Mouse (Mus musculus) heart, embryonic 10.5 days (tissue): ENCODE data around the gene Prdm10. TPM values are rescaled to one million over a fixed set of nuclear protein-coding genes. Genes with fewer than 3 reads are reported as not detected.

Experiments used
- DNase-seq: peaks from one replicate; pipeline ENCODE4 v3.0.0-alpha.2; 2017; ENCODE audit warnings: low spot score
- H3K27ac ChIP-seq: fragments of 300-500 bp; sonication (generic); 2 replicates; pipeline ENCODE4 v1.5.1; 2016; ENCODE audit warnings: mild to moderate bottlenecking
- H3K27me3 ChIP-seq: fragments of 300-500 bp; sonication (generic); 2 replicates; pipeline ENCODE4 v1.6.1; 2016; ENCODE audit warnings: mild to moderate bottlenecking; ENCODE audit not compliant: poor library complexity, insufficient read depth, severe bottlenecking
- H3K36me3 ChIP-seq: fragments of 300-500 bp; sonication (generic); 2 replicates; pipeline ENCODE4 v1.6.1; 2016; ENCODE audit warnings: mild to moderate bottlenecking, moderate library complexity
- H3K4me1 ChIP-seq: fragments of 300-500 bp; sonication (generic); 2 replicates; pipeline ENCODE4 v1.6.1; 2016; ENCODE audit warnings: mild to moderate bottlenecking
- H3K4me3 ChIP-seq: fragments of 300-500 bp; sonication (generic); 2 replicates; pipeline ENCODE4 v1.5.1; 2016; ENCODE audit warnings: mild to moderate bottlenecking, moderate library complexity
- H3K9me3 ChIP-seq: fragments of 300-500 bp; sonication (generic); 2 replicates; pipeline ENCODE4 v1.6.1; 2016; ENCODE audit warnings: mild to moderate bottlenecking, moderate library complexity
- WGBS: fragments of 180-500 bp; shearing (Covaris S2); methylation state at CpG from one replicate; pipeline ENCODE4 v1.1.7; 2016; 5-methylcytosine and 5-hydroxymethylcytosine counted together
- polyA plus RNA-seq: library from polyadenylated mRNA; unstranded; fragments of >200 nt; fragmentation: Nextera tagmentation; extraction: Ambion mirVana; gene quantifications from 2 replicates; pipeline ENCODE4 v1.2.1, GENCODE M21; 2016

Gene Prdm10
- polyA plus RNA-seq, 1 experiment from 2014 or later, result 5.6 TPM

GRCm38 (mm10) chr9:31296293-31296692, 16.0 kb downstream of the Prdm10 start:
- peaks cover 13% of the 10 kb centered on the region for H3K4me1 ChIP-seq
- no peak overlapping the region for H3K4me3 ChIP-seq
- no peak overlapping the region for H3K27ac ChIP-seq
- WGBS, result 85% methylated on average over 3 of the region's 3 CpGs
- H3K9me3 ChIP-seq, result no peaks in the 10 kb centered on the region
- no peaks in the 10 kb centered on the region for H3K27me3 ChIP-seq
- no peaks in the 10 kb centered on the region for H3K36me3 ChIP-seq
- no peak for DNase-seq

- no peaks in the 10 kb centered on the region for H3K27me3 ChIP-seq
- WGBS, result 73% methylated on average over 6 of the region's 6 CpGs
Measured at GRCm38 (mm10) chr9:31298751-31299150, 18.4 kb downstream of the Prdm10 start.

GRCm38 (mm10) chr9:31300525-31300924, 20.2 kb downstream of the Prdm10 start:
- Histone ChIP-seq H3K36me3 (0 out of 2 replicates have a peak, but pooled peaks cover 2% of the 10 kb centered on the region), H3K27me3 (no peaks in the 10 kb centered on the region), H3K4me1 (peaks cover 23% of the 10 kb centered on the region), H3K4me3 (no peak overlapping the region), H3K27ac (no peak overlapping the region), H3K9me3 (no peaks in the 10 kb centered on the region)
- DNase-seq, result no peak
- 80% methylated on average over 5 of the region's 5 CpGs for WGBS

More at GRCm38 (mm10) chr9:31298751-31299150, 18.4 kb downstream of the Prdm10 start:
- no peak overlapping the region for H3K4me3 ChIP-seq
- DNase-seq, result no peak
- H3K9me3 ChIP-seq, result no peaks in the 10 kb centered on the region
- no peak overlapping the region for H3K27ac ChIP-seq
- H3K36me3 ChIP-seq, result 0 out of 2 replicates have a peak, but pooled peaks cover 2% of the 10 kb centered on the region
- H3K4me1 ChIP-seq, result peaks cover 23% of the 10 kb centered on the region

GRCm38 (mm10) chr9:31301107-31301506, 20.8 kb downstream of the Prdm10 start:
- no peaks in the 10 kb centered on the region for H3K27me3 ChIP-seq
- H3K36me3 ChIP-seq, result 0 out of 2 replicates have a peak, but pooled peaks cover 2% of the 10 kb centered on the region
- peaks cover 23% of the 10 kb centered on the region for H3K4me1 ChIP-seq
- WGBS, result 28% methylated on average over 5 of the region's 5 CpGs
- H3K27ac ChIP-seq, result peak overlapping the region; percentile 49; the same call in 1 of the 2 replicates
- no peaks in the 10 kb centered on the region for H3K9me3 ChIP-seq
- H3K4me3 ChIP-seq, result no peak overlapping the region
- DNase-seq, result no peak

- Histone ChIP-seq H3K27ac (peak overlapping the region; percentile 49; the same call in 1 of the 2 replicates), H3K9me3 (no peaks in the 10 kb centered on the region), H3K4me1 (peaks cover 23% of the 10 kb centered on the region), H3K4me3 (no peak overlapping the region), H3K27me3 (no peaks in the 10 kb centered on the region), H3K36me3 (0 out of 2 replicates have a peak, but pooled peaks cover 2% of the 10 kb centered on the region)
- WGBS, result 46% methylated on average over 5 of the region's 5 CpGs
- DNase-seq, result no peak
Measured at GRCm38 (mm10) chr9:31301526-31302311, 21.4 kb downstream of the Prdm10 start.

- peaks cover 21% of the 10 kb centered on the region for H3K4me1 ChIP-seq
- WGBS, result 82% methylated on average over 3 of the region's 3 CpGs
- H3K9me3 ChIP-seq, result no peaks in the 10 kb centered on the region
- H3K4me3 ChIP-seq, result no peak overlapping the region
- no peaks in the 10 kb centered on the region for H3K27me3 ChIP-seq
- no peak overlapping the region for H3K27ac ChIP-seq
- DNase-seq, result no peak
- H3K36me3 ChIP-seq, result 0 out of 2 replicates have a peak, but pooled peaks cover 2% of the 10 kb centered on the region
Measured at GRCm38 (mm10) chr9:31304358-31304757, 24.0 kb downstream of the Prdm10 start.

- Histone ChIP-seq H3K27me3 (no peaks in the 10 kb centered on the region), H3K4me3 (no peak overlapping the region), H3K4me1 (peaks cover 21% of the 10 kb centered on the region), H3K9me3 (no peaks in the 10 kb centered on the region), H3K36me3 (0 out of 2 replicates have a peak, but pooled peaks cover 2% of the 10 kb centered on the region), H3K27ac (no peak overlapping the region)
- DNase-seq, result no peak
- WGBS, result 72% methylated on average over 5 of the region's 5 CpGs
Measured at GRCm38 (mm10) chr9:31305117-31305516, 24.8 kb downstream of the Prdm10 start.

- no peak for DNase-seq
- WGBS, result 89% methylated on average over 3 of the region's 3 CpGs
- no peak overlapping the region for H3K27ac ChIP-seq
- no peaks in the 10 kb centered on the region for H3K27me3 ChIP-seq
- H3K9me3 ChIP-seq, result no peaks in the 10 kb centered on the region
- no peak overlapping the region for H3K4me3 ChIP-seq
- 0 out of 2 replicates have a peak, but pooled peaks cover 2% of the 10 kb centered on the region for H3K36me3 ChIP-seq
- peaks cover 20% of the 10 kb centered on the region for H3K4me1 ChIP-seq
Measured at GRCm38 (mm10) chr9:31305807-31306206, 25.5 kb downstream of the Prdm10 start.

- DNase-seq, result no peak
- Histone ChIP-seq H3K27ac (no peak overlapping the region), H3K36me3 (no peaks in the 10 kb centered on the region), H3K4me3 (no peak overlapping the region), H3K27me3 (no peaks in the 10 kb centered on the region), H3K4me1 (peaks cover 6% of the 10 kb centered on the region; the same call in 1 of the 2 replicates), H3K9me3 (no peaks in the 10 kb centered on the region)
- whole genome bisulfite sequencing, result 76% methylated on average over 3 of the region's 3 CpGs
Measured at GRCm38 (mm10) chr9:31307232-31307631, 26.9 kb downstream of the Prdm10 start.

GRCm38 (mm10) chr9:31309041-31309440, 28.7 kb downstream of the Prdm10 start:
- H3K9me3 ChIP-seq, result no peaks in the 10 kb centered on the region
- DNase-seq, result no peak
- no peaks in the 10 kb centered on the region for H3K27me3 ChIP-seq
- H3K4me1 ChIP-seq, result peaks cover 6% of the 10 kb centered on the region; the same call in 1 of the 2 replicates
- no peak overlapping the region for H3K4me3 ChIP-seq
- WGBS, result 42% methylated on average over 5 of the region's 5 CpGs
- no peaks in the 10 kb centered on the region for H3K36me3 ChIP-seq
- no peak overlapping the region for H3K27ac ChIP-seq

- 90% methylated on average over 4 of the region's 4 CpGs for WGBS
- no peak for DNase-seq
- Histone ChIP-seq H3K27me3 (no peaks in the 10 kb centered on the region), H3K4me1 (peaks cover 6% of the 10 kb centered on the region; the same call in 1 of the 2 replicates), H3K9me3 (no peaks in the 10 kb centered on the region), H3K4me3 (no peak overlapping the region), H3K36me3 (no peaks in the 10 kb centered on the region), H3K27ac (no peak overlapping the region)
Measured at GRCm38 (mm10) chr9:31310662-31311061, 30.3 kb downstream of the Prdm10 start.

GRCm38 (mm10) chr9:31313876-31314275, 33.5 kb downstream of the Prdm10 start:
- no peaks in the 10 kb centered on the region for H3K9me3 ChIP-seq
- 0 out of 2 replicates have a peak, but pooled peaks cover under 1% of the 10 kb centered on the region for H3K4me1 ChIP-seq
- H3K27ac ChIP-seq, result no peak overlapping the region
- no peaks in the 10 kb centered on the region for H3K27me3 ChIP-seq
- WGBS, result 49% methylated on average over 1 of the region's 1 CpGs
- peaks cover 2% of the 10 kb centered on the region; the same call in 1 of the 2 replicates for H3K36me3 ChIP-seq
- no peak overlapping the region for H3K4me3 ChIP-seq
- no peak for DNase-seq

GRCm38 (mm10) chr9:31315983-31316382, 35.6 kb downstream of the Prdm10 start:
- Histone ChIP-seq H3K9me3 (no peaks in the 10 kb centered on the region), H3K36me3 (peaks cover 2% of the 10 kb centered on the region; the same call in 1 of the 2 replicates), H3K27me3 (no peaks in the 10 kb centered on the region), H3K27ac (no peak overlapping the region), H3K4me3 (no peak overlapping the region), H3K4me1 (peaks cover 2% of the 10 kb centered on the region; the same call in 1 of the 2 replicates)
- no peak for DNase-seq
- WGBS, result 84% methylated on average over 8 of the region's 8 CpGs
